Mouse (Mus musculus): ENCODE results near the gene Psmd7.

The Psmd7 gene

GRCm38 (mm10) chr8:107578132-107578531, 10.1 kb downstream of the Psmd7 start:
- no peak for DNase-seq (ENCODE audit: low spot score in 2 of 2)

GRCm38 (mm10) chr8:107577640-107578039, 10.6 kb downstream of the Psmd7 start:
- DNase-seq (ENCODE audit: low spot score in 2 of 2): no peak

GRCm38 (mm10) chr8:107576702-107577101, 11.6 kb downstream of the Psmd7 start:
- DNase-seq (ENCODE audit: low spot score in 2 of 2): peak; percentile 88 to 91

- DNase-seq (ENCODE audit: low spot score in 2 of 2): no peak
Observed at GRCm38 (mm10) chr8:107574771-107575170, 13.5 kb downstream of the Psmd7 start.

GRCm38 (mm10) chr8:107572497-107572896, 15.8 kb downstream of the Psmd7 start:
- peak; percentile 51 to 73 for DNase-seq (ENCODE audit: low spot score in 2 of 2)

- DNase-seq (ENCODE audit: low spot score in 2 of 2): no peak
Observed at GRCm38 (mm10) chr8:107571486-107572135, 16.7 kb downstream of the Psmd7 start.

GRCm38 (mm10) chr8:107571046-107571445, 17.2 kb downstream of the Psmd7 start:
- no peak for DNase-seq (ENCODE audit: low spot score in 2 of 2)

GRCm38 (mm10) chr8:107562164-107562563, 26.1 kb downstream of the Psmd7 start:
- no peak for DNase-seq (ENCODE audit: low spot score in 2 of 2)

GRCm38 (mm10) chr8:107560820-107561536, 27.3 kb downstream of the Psmd7 start:
- DNase-seq (ENCODE audit: low spot score in 2 of 2): no peak

- peak in 1 of 2 experiments; percentile 50 for DNase-seq (ENCODE audit: low spot score in 2 of 2)
Observed at GRCm38 (mm10) chr8:107556511-107556936, 31.7 kb downstream of the Psmd7 start.

- DNase-seq (ENCODE audit: low spot score in 2 of 2): no peak
Observed at GRCm38 (mm10) chr8:107555231-107555630, 33.0 kb downstream of the Psmd7 start.

- no peak for DNase-seq (ENCODE audit: low spot score in 2 of 2)
Observed at GRCm38 (mm10) chr8:107552234-107552633, 36.0 kb downstream of the Psmd7 start.

- no peak for DNase-seq (ENCODE audit: low spot score in 2 of 2)
Observed at GRCm38 (mm10) chr8:107546817-107547216, 41.4 kb downstream of the Psmd7 start.

- no peak for DNase-seq (ENCODE audit: low spot score in 2 of 2)
Observed at GRCm38 (mm10) chr8:107546154-107546553, 42.1 kb downstream of the Psmd7 start.

- no peak for DNase-seq (ENCODE audit: low spot score in 2 of 2)
Observed at GRCm38 (mm10) chr8:107545621-107546152, 42.6 kb downstream of the Psmd7 start.

- no peak for DNase-seq (ENCODE audit: low spot score in 2 of 2)
Observed at GRCm38 (mm10) chr8:107544651-107545174, 43.6 kb downstream of the Psmd7 start.

GRCm38 (mm10) chr8:107544211-107544610, 44.1 kb downstream of the Psmd7 start:
- no peak for DNase-seq (ENCODE audit: low spot score in 2 of 2)

GRCm38 (mm10) chr8:107543714-107544113, 44.5 kb downstream of the Psmd7 start:
- no peak for DNase-seq (ENCODE audit: low spot score in 2 of 2)

- DNase-seq (ENCODE audit: low spot score in 2 of 2): no peak
Observed at GRCm38 (mm10) chr8:107542151-107542550, 46.1 kb downstream of the Psmd7 start.

- DNase-seq (ENCODE audit: low spot score in 2 of 2): no peak
Observed at GRCm38 (mm10) chr8:107541369-107541768, 46.9 kb downstream of the Psmd7 start.

- no peak for DNase-seq (ENCODE audit: low spot score in 2 of 2)
Observed at GRCm38 (mm10) chr8:107540623-107541022, 47.6 kb downstream of the Psmd7 start.

- no peak for DNase-seq (ENCODE audit: low spot score in 2 of 2)
Observed at GRCm38 (mm10) chr8:107537472-107537871, 50.8 kb downstream of the Psmd7 start.

Measured in cerebellum, postnatal 4 days (tissue).